Mouse (Mus musculus) heart, adult 8-10 months (tissue): ENCODE data around the gene Tchp. TPM values are rescaled to one million over a fixed set of nuclear protein-coding genes. Genes with fewer than 3 reads are reported as not detected.

Experiments
- microRNA-seq: library from miRNA; unstranded; fragments of <30 nt; microRNA quantifications from one replicate; pipeline ENCODE4 v1.2.0, GENCODE M21; 2022
- total RNA-seq, 4 experiments: library from RNA; stranded (reverse); gene quantifications; 2 replicates each; pipeline ENCODE4 v1.2.4; 2022

Gene Tchp
- total RNA-seq, 4 experiments from 2014 or later = 4.2 to 5.0 (median 4.9) TPM

Small RNA genes lying within 50 kb of the gene (microRNA-seq; reads per million reads assigned to microRNA genes)
- not detected for gene Mir7028

Other genes with a start within 250 kb of the Tchp start
- gene Fam222a, start 139.7 kb upstream of the Tchp start, total RNA-seq = 1 to 10 TPM; 1.2 to 2.4 (median 1.7) TPM
- gene Trpv4, start 49.3 kb upstream of the Tchp start, total RNA-seq = 1 to 10 TPM; 3.2 to 6.5 (median 4.9) TPM
- gene Gltp, start 16.8 kb upstream of the Tchp start, total RNA-seq = 10 to 100 TPM; 18.4 to 19.2 (median 18.5) TPM
- gene Ankrd13a, start 66.9 kb downstream of the Tchp start, total RNA-seq = 10 to 100 TPM; 28.0 to 34.3 (median 30.1) TPM
- gene Git2, start 67.8 kb downstream of the Tchp start, total RNA-seq = 10 to 100 TPM; 27.9 to 34.6 (median 30.5) TPM
- 1 to 10 TPM; 3.6 to 6.3 (median 4.7) TPM for gene 1500011B03Rik, start 115.7 kb downstream of the Tchp start, total RNA-seq
- not detected for gene 4930519G04Rik, start 145.9 kb downstream of the Tchp start, total RNA-seq
- gene Gm9936, start 150.9 kb downstream of the Tchp start, total RNA-seq = not detected
- gene Oasl2, start 189.2 kb downstream of the Tchp start, total RNA-seq = 1 to 10 TPM; 3.5 to 4.6 (median 4.3) TPM
- under 1 TPM; 0.44 to 0.72 (median 0.59) TPM for gene Oasl1, start 215.5 kb downstream of the Tchp start, total RNA-seq
- gene 2210016L21Rik, start 234.4 kb downstream of the Tchp start, total RNA-seq = 10 to 100 TPM; 20.5 to 31.0 (median 28.6) TPM